11 mouse cellular contexts compared by ENCODE assay signal in the genomic region with DNA sequence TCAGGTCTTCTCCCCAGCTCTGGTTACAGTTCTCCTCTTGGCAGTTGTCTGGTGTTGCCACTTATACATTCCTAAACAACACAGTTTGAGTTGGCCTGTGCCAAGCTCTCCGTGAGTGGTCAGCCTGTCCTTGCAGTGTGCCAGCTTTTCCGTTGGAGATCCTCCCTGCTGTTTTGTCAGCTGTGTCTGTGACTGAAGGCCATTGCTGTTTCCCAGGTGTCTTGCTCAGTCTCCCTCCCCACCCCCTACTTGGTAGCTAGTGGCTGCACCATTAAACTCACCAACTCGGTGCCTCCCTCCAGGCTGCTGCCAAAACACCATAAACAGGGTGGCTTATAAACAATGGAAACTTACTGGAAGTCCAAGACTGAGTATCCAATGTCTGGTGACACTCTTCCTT. TPM values are rescaled to one million over a fixed set of nuclear protein-coding genes. Genes with fewer than 3 reads are reported as not detected.
DNase-seq lines count a peak whose midpoint lies in the region; ATAC-seq lines count a peak whose summit lies in the region.
"Had no signal": no experiment of that assay in that cellular context is flagged by ENCODE, and none has a peak within 500 bp of the region (broad histone marks: within the 10 kb centered on the region; RNA-seq: fewer than 3 reads in every experiment).

No protein-coding gene starts in this region.

- no peak overlapping the region for H3K4me2 ChIP-seq in heart, embryonic 12.5 days
- H3K4me2 ChIP-seq: limb, embryonic 15.5 days had no signal

- H3K36me3 ChIP-seq in heart, embryonic 10.5 days: peaks cover 49% of the 10 kb centered on the region
- peaks cover 53% of the 10 kb centered on the region for H3K36me3 ChIP-seq in heart, embryonic 12.5 days
- no peaks in the 10 kb centered on the region for H3K36me3 ChIP-seq in embryonic facial prominence, embryonic 10.5 days (replicated peaks)

- 67% methylated on average over 3 of the region's 3 CpGs for WGBS in heart, embryonic 10.5 days
- 72% methylated on average over 3 of the region's 3 CpGs for WGBS in heart, embryonic 12.5 days
- WGBS in embryonic facial prominence, embryonic 10.5 days: 73% methylated on average over 3 of the region's 3 CpGs

- DNase-seq in heart, embryonic 10.5 days (ENCODE audit: low spot score): no peak
- peak; percentile 64 for DNase-seq in adrenal gland, postnatal 10 days
- peak; percentile 83 for DNase-seq in cerebellum, postnatal 25 days
- DNase-seq in kidney, postnatal 10 days: peak; percentile 38
- no peak for DNase-seq in frontal cortex, postnatal 36 days (ENCODE audit: low spot score in 2 of 2)
- no peak for DNase-seq in embryonic facial prominence, embryonic 10.5 days (ENCODE audit: low spot score)
- DNase-seq: right cerebral cortex, postnatal 14 days; thymus, postnatal 14 days had no signal

- H3K27me3 ChIP-seq in heart, embryonic 10.5 days (ENCODE audit: insufficient read depth, poor library complexity, severe bottlenecking): no peaks in the 10 kb centered on the region
- no peaks in the 10 kb centered on the region for H3K27me3 ChIP-seq in heart, embryonic 12.5 days (replicated peaks)
- no peaks in the 10 kb centered on the region for H3K27me3 ChIP-seq in embryonic facial prominence, embryonic 10.5 days (replicated peaks; ENCODE audit: low read depth, poor library complexity, severe bottlenecking)
- H3K27me3 ChIP-seq: limb, embryonic 15.5 days had no signal

- no peak for ATAC-seq in heart, embryonic 12.5 days (ENCODE audit: insufficient number of reproducible peaks, low FRiP score)
- no peak for ATAC-seq in CD4-positive, CD25-positive, alpha-beta regulatory T cell, adult 4 months

- H3K9ac ChIP-seq in heart, embryonic 12.5 days: no peak overlapping the region
- H3K9ac ChIP-seq: limb, embryonic 15.5 days had no signal

- no peaks in the 10 kb centered on the region for H3K9me3 ChIP-seq in heart, embryonic 10.5 days
- no peaks in the 10 kb centered on the region for H3K9me3 ChIP-seq in heart, embryonic 12.5 days (replicated peaks)
- no peaks in the 10 kb centered on the region for H3K9me3 ChIP-seq in embryonic facial prominence, embryonic 10.5 days
- H3K9me3 ChIP-seq: limb, embryonic 15.5 days had no signal

- no peak overlapping the region for H3K4me3 ChIP-seq in heart, embryonic 10.5 days
- H3K4me3 ChIP-seq in heart, embryonic 12.5 days: no peak overlapping the region
- no peak overlapping the region for H3K4me3 ChIP-seq in embryonic facial prominence, embryonic 10.5 days
- H3K4me3 ChIP-seq: limb, embryonic 15.5 days had no signal

- peaks cover 38% of the 10 kb centered on the region for H3K4me1 ChIP-seq in heart, embryonic 10.5 days
- H3K4me1 ChIP-seq in heart, embryonic 12.5 days (replicated peaks): peaks cover 36% of the 10 kb centered on the region
- H3K4me1 ChIP-seq in embryonic facial prominence, embryonic 10.5 days: peaks cover 11% of the 10 kb centered on the region; the same call in 1 of the 2 replicates

- peak overlapping the region; percentile 47; the same call in 1 of the 2 replicates for H3K27ac ChIP-seq in heart, embryonic 10.5 days
- H3K27ac ChIP-seq in heart, embryonic 12.5 days (ENCODE audit: poor library complexity, severe bottlenecking): no peak overlapping the region
- H3K27ac ChIP-seq in embryonic facial prominence, embryonic 10.5 days (replicated peaks): no peak overlapping the region
- H3K27ac ChIP-seq: limb, embryonic 15.5 days had no signal

RNA-seq across cellular contexts. Expression of gene Gmpr, which starts 17.1 kb away (rescaled TPM):
- polyA plus RNA-seq in heart, embryonic 10.5 days (2016; fragmentation: Nextera tagmentation; extraction: Ambion mirVana): 133 and 207 TPM in 2 replicates
- polyA plus RNA-seq in heart, embryonic 12.5 days (2016; fragmentation: Nextera tagmentation; extraction: Ambion mirVana): 165 and 166 TPM in 2 replicates
- 100 to 1,000 TPM; 118 to 230 TPM for total RNA-seq in adrenal gland, postnatal 10 days (2021)
- under 1 TPM in 1 of 2 experiments, not detected in 1; 0.46 TPM for polyA plus RNA-seq in CD4-positive, CD25-positive, alpha-beta regulatory T cell, adult 4 months (2017; shearing (Covaris generic))
- 22.5 and 25.6 TPM in 2 replicates for polyA plus RNA-seq in embryonic facial prominence, embryonic 10.5 days (2016; fragmentation: Nextera tagmentation; extraction: Ambion mirVana)

Comparison
In these comparisons a context has a peak if more than half of its experiments do, and no peak if none do; other contexts are left out.
1. DNase-seq: peak in adrenal gland, postnatal 10 days (single experiment), cerebellum, postnatal 25 days (2 of 2) and kidney, postnatal 10 days (single experiment); none in heart, embryonic 10.5 days (single experiment), frontal cortex, postnatal 36 days (0 of 2) and embryonic facial prominence, embryonic 10.5 days (single experiment).
2. RNA of gene Gmpr, which starts 17.1 kb away (polyA plus RNA-seq): 165 to 166 TPM in heart, embryonic 12.5 days, 133 to 207 TPM in heart, embryonic 10.5 days and 22.5 to 25.6 TPM in embryonic facial prominence, embryonic 10.5 days; 0.46 TPM in CD4-positive, CD25-positive, alpha-beta regulatory T cell, adult 4 months; every median in the first group is over 10 times any median in the second.